Mouse (Mus musculus) spleen, adult 2 months (tissue): ENCODE data around the gene Dna2.

Source experiments
- CTCF ChIP-seq: fragments of 200-500 bp; IDR thresholded peaks from 2 replicates; pipeline ENCODE4 v1.5.1; 2011; ENCODE audit warnings: mild to moderate bottlenecking, inconsistent platforms; ENCODE audit not compliant: insufficient read depth, insufficient read length, insufficient replicate concordance; ENCODE audit errors: extremely low read depth
- POLR2A ChIP-seq: fragments of 200-500 bp; IDR thresholded peaks from 2 replicates; pipeline ENCODE4 v1.6.1; 2011; ENCODE audit warnings: low read depth, low read length, inconsistent platforms

DNA sequence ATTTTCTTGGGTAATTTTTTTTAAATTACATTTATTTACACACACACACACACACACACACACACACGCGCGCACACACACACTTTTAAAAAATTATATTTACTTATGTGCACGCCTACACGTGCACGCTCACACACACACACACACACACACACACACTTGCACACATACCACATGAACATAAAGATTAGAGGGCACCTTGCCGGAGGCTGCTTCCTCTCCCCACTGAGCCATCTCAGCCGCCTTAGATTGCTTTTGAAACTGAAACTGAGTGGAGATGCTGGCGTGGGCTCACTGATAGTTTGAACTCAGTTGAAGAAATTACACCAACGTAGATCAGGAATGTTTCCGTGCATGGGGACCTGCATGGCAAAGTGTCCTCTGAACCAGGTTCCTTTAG lies 37.2 kb downstream of the Dna2 start:
- TF ChIP-seq POLR2A (no peak), CTCF (no peak)
